Mouse (Mus musculus) heart, embryonic 13.5 days (tissue): Measurements from ENCODE around the gene Zc3h10. TPM values are rescaled to one million over a fixed set of nuclear protein-coding genes. Genes with fewer than 3 reads are reported as not detected.
"Not testable (repeated sequence)": the region's sequence is repeated elsewhere in the genome, so short reads cannot be mapped to it uniquely, and the experiment has no call there.

Experiments used
- ATAC-seq: fragments of 200-750 bp; cut with Nextera tagmentation; 2 replicates; pipeline ENCODE4 v1.8.0; 2017; ENCODE audit warnings: moderate TSS enrichment; ENCODE audit not compliant: insufficient number of reproducible peaks, low FRiP score, low TSS enrichment; ENCODE audit errors: extremely low read depth
- H3K27ac ChIP-seq: fragments of 300-500 bp; sonication (generic); replicated peaks from 2 replicates; pipeline ENCODE4 v1.5.1; 2015; ENCODE audit warnings: moderate library complexity, mild to moderate bottlenecking, inconsistent platforms
- H3K27me3 ChIP-seq: fragments of 300-500 bp; sonication (generic); replicated peaks from 2 replicates; pipeline ENCODE4 v1.6.1; 2015; ENCODE audit warnings: mild to moderate bottlenecking, inconsistent platforms
- H3K36me3 ChIP-seq: fragments of 300-500 bp; sonication (generic); 2 replicates; pipeline ENCODE4 v1.6.1; 2015; ENCODE audit warnings: mild to moderate bottlenecking, inconsistent platforms
- H3K4me1 ChIP-seq: fragments of 300-500 bp; sonication (generic); 2 replicates; pipeline ENCODE4 v1.6.1; 2015; ENCODE audit warnings: inconsistent platforms
- H3K4me2 ChIP-seq: fragments of 300-500 bp; sonication (generic); 2 replicates; pipeline ENCODE4 v1.6.1; 2015; ENCODE audit warnings: inconsistent platforms, mild to moderate bottlenecking, moderate library complexity
- H3K4me3 ChIP-seq: fragments of 300-500 bp; sonication (generic); 2 replicates; pipeline ENCODE4 v1.5.1; 2015; ENCODE audit warnings: moderate library complexity, mild to moderate bottlenecking, inconsistent platforms
- H3K9ac ChIP-seq: fragments of 300-500 bp; sonication (generic); 2 replicates; pipeline ENCODE4 v1.6.1; 2015; ENCODE audit warnings: inconsistent platforms, mild to moderate bottlenecking, moderate library complexity
- H3K9me3 ChIP-seq: fragments of 300-500 bp; sonication (generic); 2 replicates; pipeline ENCODE4 v1.6.1; 2016; ENCODE audit warnings: inconsistent platforms
- WGBS: fragments of 180-500 bp; shearing (Covaris S2); methylation state at CpG from one replicate; pipeline ENCODE4 v1.1.7; 2015; ENCODE audit warnings: mixed read lengths; 5-methylcytosine and 5-hydroxymethylcytosine counted together
- microRNA-seq: library from miRNA; unstranded; fragments of <30 nt; microRNA quantifications from one replicate; pipeline ENCODE4, GENCODE M21; 2016
- polyA plus RNA-seq: library from polyadenylated mRNA; unstranded; fragments of >200 nt; fragmentation: Nextera tagmentation; extraction: Ambion mirVana; gene quantifications from 2 replicates; pipeline ENCODE4 v1.2.1, GENCODE M21; 2015

Zc3h10 gene
- polyA plus RNA-seq, 1 experiment from 2014 or later: 9.4 TPM

DNA sequence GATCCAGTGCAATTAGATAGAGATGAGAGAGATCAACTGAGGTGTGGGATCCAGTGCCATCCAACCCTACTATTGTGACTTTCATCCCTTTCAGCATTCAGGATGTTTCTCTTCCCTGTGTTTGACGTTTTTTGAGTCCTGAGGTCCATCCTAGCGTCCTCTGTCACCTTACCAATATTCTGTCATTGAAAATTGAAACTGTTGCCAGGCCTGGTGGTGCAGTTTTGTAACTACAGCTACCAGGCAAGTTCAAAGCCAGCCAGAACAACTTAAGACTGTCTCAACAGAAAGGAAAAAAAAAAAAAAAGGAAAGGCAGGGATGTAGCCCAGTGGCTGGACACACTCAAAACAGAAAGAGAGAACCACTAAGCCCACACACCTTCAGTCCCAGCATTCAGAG is 52.3 kb downstream of the Zc3h10 start:
- peaks cover 68% of the 10 kb centered on the region for H3K4me1 ChIP-seq
- 83% methylated on average over 2 of the region's 2 CpGs for WGBS
- H3K36me3 ChIP-seq: peaks cover 22% of the 10 kb centered on the region
- H3K4me2 ChIP-seq: peak overlapping the region; percentile 91
- H3K27ac ChIP-seq: peak overlapping the region; percentile 99
- H3K9me3 ChIP-seq: no peaks in the 10 kb centered on the region
- H3K27me3 ChIP-seq: no peaks in the 10 kb centered on the region
- H3K4me3 ChIP-seq: peak overlapping the region; percentile 69
- peak overlapping the region; percentile 92 for H3K9ac ChIP-seq
- no peak for ATAC-seq

DNA sequence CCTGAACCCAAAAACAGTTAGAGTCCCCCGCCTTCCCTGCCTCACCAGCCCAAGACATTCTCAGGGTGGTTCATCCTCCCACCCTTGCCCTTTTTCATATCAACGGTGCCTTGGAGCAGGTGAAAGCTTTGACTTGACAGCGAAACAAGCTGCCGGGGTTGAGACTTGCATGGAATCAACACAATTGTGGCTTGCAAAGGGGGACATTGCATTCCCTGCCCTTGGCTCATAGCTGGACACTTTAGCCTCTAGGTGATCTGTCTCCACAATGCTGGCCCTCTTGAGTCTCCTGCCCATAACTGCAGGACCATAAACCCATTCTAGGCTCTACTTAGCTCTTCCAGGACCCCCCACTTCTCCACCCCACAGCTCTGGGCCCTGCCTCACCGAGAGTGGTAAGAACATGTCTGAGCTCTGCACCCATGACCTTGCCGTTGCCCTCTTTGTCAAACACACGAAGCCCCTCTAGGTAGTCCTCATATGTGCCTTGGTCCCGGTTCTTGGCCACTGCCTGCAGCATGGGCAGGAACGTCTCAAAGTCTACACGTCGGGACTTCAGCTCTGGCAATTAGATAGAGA is 52.8 kb downstream of the Zc3h10 start:
- Histone ChIP-seq H3K4me2 (peak overlapping the region; percentile 91), H3K4me1 (peaks cover 71% of the 10 kb centered on the region), H3K9ac (peak overlapping the region; percentile 92), H3K9me3 (no peaks in the 10 kb centered on the region), H3K27ac (peak overlapping the region; percentile 99), H3K27me3 (no peaks in the 10 kb centered on the region), H3K4me3 (peak overlapping the region; percentile 69), H3K36me3 (peaks cover 27% of the 10 kb centered on the region)
- no peak for ATAC-seq
- 47% methylated on average over 11 of the region's 11 CpGs for WGBS

DNA sequence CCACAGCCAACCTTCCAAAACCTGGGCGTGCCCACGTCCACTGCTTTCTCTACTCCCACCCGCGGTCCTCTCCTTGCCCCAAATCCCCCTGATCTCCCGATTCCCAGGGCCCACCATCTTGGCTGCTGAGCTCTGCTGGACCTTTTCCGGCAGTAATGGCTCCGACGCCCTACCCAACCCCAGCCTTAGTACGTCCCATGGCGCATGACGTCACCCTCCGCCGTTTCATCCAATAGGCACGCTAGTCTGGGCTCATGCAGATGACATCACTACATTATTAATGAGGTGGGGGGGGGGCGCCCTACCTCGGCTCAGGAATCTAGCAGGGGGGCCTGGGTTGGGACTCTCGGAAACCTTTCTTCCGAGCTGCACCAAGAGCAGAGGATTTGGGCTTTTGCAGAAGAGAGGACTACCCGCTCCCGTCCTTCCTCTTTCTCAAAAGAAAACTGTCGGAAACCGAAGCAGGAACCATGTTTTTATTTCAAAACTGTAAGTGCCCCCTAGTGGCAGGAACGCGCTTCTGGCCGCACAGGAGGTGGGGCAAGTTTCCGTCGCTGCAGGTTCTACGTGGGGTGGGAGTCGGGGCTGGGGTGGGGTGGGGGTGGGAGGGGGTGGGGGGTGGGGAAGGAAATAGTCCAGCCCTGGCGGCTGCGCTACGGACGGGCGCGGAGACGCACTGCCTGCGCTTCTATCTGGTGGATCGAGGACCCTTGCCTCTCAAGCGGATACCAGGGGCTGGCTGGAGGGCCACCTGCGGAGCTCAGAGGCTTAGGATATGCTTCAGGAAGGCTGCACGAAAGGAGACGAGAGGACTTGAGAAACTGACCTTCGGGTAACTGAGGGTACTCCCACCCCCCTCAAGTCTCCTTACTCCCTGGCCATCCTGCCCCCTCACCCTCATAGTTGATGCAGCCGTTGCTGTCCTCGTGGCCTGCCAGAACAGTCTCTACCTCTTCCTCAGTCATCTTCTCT is 53.6 kb downstream of the Zc3h10 start, which contains the start of gene Myl6:
Myl6 (minus strand) TSS at position 451 of the 972 bp plus-strand sequence.
- under 1% methylated on average over 45 of the region's 45 CpGs for WGBS
- Histone ChIP-seq H3K36me3 (peaks cover 35% of the 10 kb centered on the region), H3K4me2 (peak within 1 kb of the TSS; percentile 91), H3K4me3 (peak within 1 kb of the TSS; percentile 69), H3K9ac (peak within 1 kb of the TSS; percentile 92), H3K4me1 (peaks cover 74% of the 10 kb centered on the region), H3K27ac (peak within 1 kb of the TSS; percentile 99), H3K27me3 (no peaks in the 10 kb centered on the region), H3K9me3 (no peaks in the 10 kb centered on the region)
- peak; percentile 86 for ATAC-seq

DNA sequence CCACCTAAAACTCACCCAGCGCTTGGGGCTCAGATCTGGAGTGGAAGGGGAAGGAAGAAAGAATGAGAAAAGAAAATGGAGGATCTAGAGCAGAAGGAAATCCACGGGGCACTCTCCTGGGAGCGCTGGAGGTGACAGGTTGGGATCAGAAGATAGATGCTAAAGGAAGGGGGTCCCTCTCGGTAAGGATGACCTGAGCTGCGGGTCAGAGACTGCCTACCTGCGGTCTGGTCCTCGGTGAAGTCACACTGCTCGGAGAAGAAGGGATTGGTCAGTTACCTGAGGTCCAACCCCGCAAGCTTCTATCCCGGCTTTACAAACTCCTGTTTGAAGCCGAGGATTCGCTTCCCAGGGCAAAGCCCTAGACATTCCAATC is 54.3 kb downstream of the Zc3h10 start:
- peaks cover 75% of the 10 kb centered on the region for H3K4me1 ChIP-seq
- peak overlapping the region; percentile 69 for H3K4me3 ChIP-seq
- no peaks in the 10 kb centered on the region for H3K27me3 ChIP-seq
- peak; percentile 1; the same call in 1 of the 2 replicates for ATAC-seq
- peaks cover 42% of the 10 kb centered on the region for H3K36me3 ChIP-seq
- H3K9me3 ChIP-seq: no peaks in the 10 kb centered on the region
- H3K9ac ChIP-seq: peak overlapping the region; percentile 92
- H3K4me2 ChIP-seq: peak overlapping the region; percentile 91
- WGBS: under 1% methylated on average over 12 of the region's 12 CpGs
- peak overlapping the region; percentile 99 for H3K27ac ChIP-seq

DNA sequence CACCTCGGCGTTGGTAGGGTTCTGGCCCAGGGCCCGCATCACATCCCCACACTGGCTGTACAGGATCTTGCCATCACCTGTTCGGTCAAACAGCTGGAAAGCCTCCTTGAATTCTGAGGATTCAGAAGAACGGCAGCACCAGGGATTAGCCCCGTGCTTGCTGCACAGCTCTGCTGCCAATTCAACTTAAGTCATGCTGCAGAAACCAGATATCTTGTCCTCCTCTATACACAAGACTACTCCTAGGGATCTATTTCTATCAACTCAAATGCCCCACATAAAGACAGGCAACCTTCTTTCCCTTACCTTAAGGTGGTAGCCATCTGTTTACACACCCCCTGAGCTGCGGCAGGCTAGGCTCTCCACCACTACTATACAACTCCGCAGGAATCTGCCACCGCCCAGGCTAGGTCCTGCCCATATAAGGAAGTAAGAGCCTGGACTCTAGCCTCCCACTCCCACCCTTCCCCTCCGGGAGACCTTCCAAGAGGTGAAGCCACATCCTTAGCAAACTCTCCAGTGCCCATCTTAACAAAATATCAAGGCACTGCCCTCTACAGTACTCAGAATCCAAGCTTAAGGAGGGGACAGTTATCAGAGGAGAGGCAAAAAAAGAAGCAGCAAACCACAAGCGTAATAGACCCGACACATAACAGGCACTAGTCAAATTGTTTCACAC is 54.8 kb downstream of the Zc3h10 start:
- Histone ChIP-seq H3K4me2 (peak overlapping the region; percentile 91), H3K9me3 (no peaks in the 10 kb centered on the region), H3K4me3 (peak overlapping the region; percentile 69), H3K9ac (peak overlapping the region; percentile 92), H3K36me3 (peaks cover 47% of the 10 kb centered on the region), H3K27ac (peak overlapping the region; percentile 99), H3K4me1 (peaks cover 71% of the 10 kb centered on the region), H3K27me3 (no peaks in the 10 kb centered on the region)
- 13% methylated on average over 12 of the region's 12 CpGs for WGBS
- peak; percentile 49; the same call in 1 of the 2 replicates for ATAC-seq

DNA sequence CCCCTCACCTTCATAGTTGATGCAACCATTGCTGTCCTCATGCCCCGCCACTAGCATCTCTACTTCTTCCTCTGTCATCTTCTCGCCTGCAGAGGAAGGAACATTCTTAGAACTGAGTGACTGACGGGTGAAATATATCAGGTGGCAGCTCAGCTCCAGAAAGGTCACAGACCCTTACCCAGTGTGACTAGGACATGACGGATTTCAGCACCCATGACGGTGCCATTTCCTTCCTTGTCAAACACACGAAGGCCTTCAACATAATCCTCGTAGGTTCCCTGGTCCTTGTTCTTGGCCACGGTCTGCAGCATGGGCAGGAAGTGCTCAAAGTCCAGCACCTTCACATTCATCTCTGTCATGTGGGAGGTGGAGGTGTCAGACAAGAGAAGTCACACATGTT is 55.5 kb downstream of the Zc3h10 start:
- WGBS: 21% methylated on average over 8 of the region's 8 CpGs
- not testable (repeated sequence) for H3K9me3 ChIP-seq, ATAC-seq, H3K27me3 ChIP-seq
- Histone ChIP-seq H3K4me2 (peak overlapping the region; percentile 91), H3K4me3 (peak overlapping the region; percentile 69), H3K4me1 (peaks cover 65% of the 10 kb centered on the region), H3K27ac (peak overlapping the region; percentile 99), H3K36me3 (peaks cover 55% of the 10 kb centered on the region), H3K9ac (peak overlapping the region; percentile 92)

Small RNAs within 50 kb of the gene (microRNA-seq; reads per million reads assigned to microRNA genes)
- gene Gm47275: not detected
- gene Mir6916: not detected
- not detected for gene Mir6917

Other genes with a start within 250 kb of the Zc3h10 start
- gene Il23a, start 249.0 kb downstream of the Zc3h10 start, polyA plus RNA-seq: 1.8 and 2.6 TPM in 2 replicates
- gene Pan2, start 244.4 kb downstream of the Zc3h10 start, polyA plus RNA-seq: 24.9 and 25.7 TPM in 2 replicates
- 193 and 228 TPM in 2 replicates for gene Cnpy2, start 225.3 kb downstream of the Zc3h10 start, polyA plus RNA-seq
- 396 and 409 TPM in 2 replicates for gene Cs, start 210.0 kb downstream of the Zc3h10 start, polyA plus RNA-seq
- gene Coq10a, start 178.8 kb downstream of the Zc3h10 start, polyA plus RNA-seq: 11.8 and 12.6 TPM in 2 replicates
- 8.8 and 9.4 TPM in 2 replicates for gene Ankrd52, start 170.7 kb downstream of the Zc3h10 start, polyA plus RNA-seq
- gene Slc39a5, start 146.5 kb downstream of the Zc3h10 start, polyA plus RNA-seq: 0.12 and 1.5 TPM in 2 replicates
- gene Nabp2, start 136.3 kb downstream of the Zc3h10 start, polyA plus RNA-seq: 58.0 and 63.9 TPM in 2 replicates
- gene Rnf41, start 136.1 kb downstream of the Zc3h10 start, polyA plus RNA-seq: 26.8 and 27.0 TPM in 2 replicates
- gene Smarcc2, start 88.5 kb downstream of the Zc3h10 start, polyA plus RNA-seq: 55.2 and 57.1 TPM in 2 replicates
- 1,202 and 1,344 TPM in 2 replicates for gene Myl6, start 53.6 kb downstream of the Zc3h10 start, polyA plus RNA-seq
- gene Myl6b, start 49.1 kb downstream of the Zc3h10 start, polyA plus RNA-seq: 3.2 and 4.5 TPM in 2 replicates
- gene Esyt1, start 21.9 kb downstream of the Zc3h10 start, polyA plus RNA-seq: 17.2 and 17.3 TPM in 2 replicates
- gene Rpl41, start 1.5 kb upstream of the Zc3h10 start, polyA plus RNA-seq: 2,656 and 2,881 TPM in 2 replicates
- 125 and 136 TPM in 2 replicates for gene Pa2g4, start 18.2 kb upstream of the Zc3h10 start, polyA plus RNA-seq
- gene Erbb3, start 41.9 kb upstream of the Zc3h10 start, polyA plus RNA-seq: 3.7 and 4.1 TPM in 2 replicates
- gene Rps26, start 79.0 kb upstream of the Zc3h10 start, polyA plus RNA-seq: 455 and 482 TPM in 2 replicates
- gene Ikzf4, start 98.2 kb upstream of the Zc3h10 start, polyA plus RNA-seq: 1.3 TPM in 2 replicates
- gene Suox, start 126.3 kb upstream of the Zc3h10 start, polyA plus RNA-seq: 11.1 and 12.4 TPM in 2 replicates
- gene Rab5b, start 148.5 kb upstream of the Zc3h10 start, polyA plus RNA-seq: 60.4 and 62.1 TPM in 2 replicates
- 1.6 and 2.6 TPM in 2 replicates for gene Pmel, start 156.4 kb upstream of the Zc3h10 start, polyA plus RNA-seq
- 86.6 and 92.0 TPM in 2 replicates for gene Cdk2, start 157.3 kb upstream of the Zc3h10 start, polyA plus RNA-seq
- gene Dgka, start 197.1 kb upstream of the Zc3h10 start, polyA plus RNA-seq: 4.8 and 5.0 TPM in 2 replicates
- 22.1 and 22.7 TPM in 2 replicates for gene Pym1, start 200.1 kb upstream of the Zc3h10 start, polyA plus RNA-seq
- 0.87 and 1.1 TPM in 2 replicates for gene Mmp19, start 243.1 kb upstream of the Zc3h10 start, polyA plus RNA-seq